Mouse (Mus musculus): ENCODE data around the gene Agbl2. TPM values are rescaled to one million over a fixed set of nuclear protein-coding genes. Genes with fewer than 3 reads are reported as not detected.
"Not testable (repeated sequence)": the region's sequence is repeated elsewhere in the genome, so short reads cannot be mapped to it uniquely, and the experiment has no call there.

The Agbl2 gene
- total RNA-seq, 2 experiments from 2014 or later = 0.64 to 1.5 TPM

DNA sequence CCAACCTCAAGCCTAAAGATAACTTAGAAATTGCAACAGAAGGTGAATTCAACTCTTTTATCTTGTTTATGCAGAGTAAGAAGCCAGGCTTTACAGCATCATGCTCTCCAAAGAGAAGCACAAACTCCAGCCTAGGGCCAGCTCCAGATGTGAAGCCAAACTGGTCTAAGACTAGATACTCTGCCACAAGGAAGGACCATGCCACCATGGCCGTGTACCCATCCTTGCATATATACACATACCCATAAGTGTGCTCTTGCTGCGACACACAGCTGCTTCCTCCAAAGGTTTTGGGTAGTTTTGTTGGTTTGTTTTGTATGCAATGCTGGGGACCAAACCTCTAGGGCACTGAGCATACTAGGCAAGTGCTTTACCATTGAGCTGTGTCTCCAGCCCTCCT, 32.7 kb downstream of the Agbl2 start:
- no peak for DNase-seq (ENCODE audit: low spot score in 2 of 2)

DNA sequence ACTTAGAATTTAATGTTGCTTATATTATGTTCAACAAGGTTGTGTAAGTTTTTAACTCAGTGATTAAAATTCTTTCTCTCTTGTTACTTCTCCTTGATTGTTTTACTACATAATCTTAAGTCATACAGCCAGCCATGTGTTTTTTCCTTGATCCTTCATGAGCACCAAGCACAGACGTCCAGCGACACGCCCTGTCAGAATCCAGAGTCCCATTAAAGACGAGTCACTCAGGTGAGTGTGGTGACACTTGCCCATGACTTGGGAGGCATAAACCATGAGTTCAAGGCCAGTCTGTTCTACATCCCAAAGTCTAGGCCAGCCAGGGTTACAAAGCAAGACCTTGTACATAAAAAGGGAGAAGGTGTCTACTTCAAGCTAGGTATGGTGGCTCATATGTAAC, 33.6 kb downstream of the Agbl2 start:
- no peak for DNase-seq (ENCODE audit: low spot score in 2 of 2)

DNA sequence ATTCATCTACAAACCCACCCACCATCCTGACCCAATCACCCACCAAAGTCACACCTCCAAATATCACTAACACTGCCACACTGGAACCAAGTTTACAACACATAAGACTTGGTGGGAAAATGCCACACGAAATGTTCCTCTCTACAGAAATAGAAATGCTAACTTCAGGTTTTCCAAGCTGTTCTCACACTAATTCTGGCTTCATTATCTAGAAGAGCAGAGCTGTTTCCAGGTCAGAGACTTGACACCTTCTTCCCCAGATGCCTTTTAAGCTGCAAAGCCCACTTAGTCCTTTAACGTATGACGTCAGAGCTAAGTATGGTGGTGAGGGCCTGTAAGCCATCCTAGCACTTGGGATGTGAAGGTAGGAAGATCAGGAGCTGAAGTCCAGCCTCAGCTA, 36.2 kb downstream of the Agbl2 start:
- no peak for DNase-seq (ENCODE audit: low spot score in 2 of 2)

DNA sequence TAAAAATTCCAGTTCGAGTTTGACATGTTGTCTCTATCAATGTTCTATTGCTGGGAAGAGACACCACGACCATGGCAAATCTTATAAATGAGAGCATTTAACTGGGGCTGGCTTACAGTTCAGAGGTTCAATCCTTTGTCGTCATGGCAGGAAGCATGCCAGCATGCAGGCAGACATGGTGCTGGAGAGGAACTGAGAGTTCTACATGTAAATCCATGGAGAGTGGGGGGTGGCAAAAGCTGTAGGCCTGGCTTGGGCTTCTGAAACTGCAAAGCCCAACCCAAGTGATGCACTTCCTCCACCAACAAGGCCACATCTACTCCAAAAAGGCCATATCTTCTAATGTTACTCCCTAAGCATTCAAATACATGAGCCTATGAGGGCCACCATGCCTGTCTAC, 38.4 kb downstream of the Agbl2 start:
- no peak for DNase-seq (ENCODE audit: low spot score in 2 of 2)

DNA sequence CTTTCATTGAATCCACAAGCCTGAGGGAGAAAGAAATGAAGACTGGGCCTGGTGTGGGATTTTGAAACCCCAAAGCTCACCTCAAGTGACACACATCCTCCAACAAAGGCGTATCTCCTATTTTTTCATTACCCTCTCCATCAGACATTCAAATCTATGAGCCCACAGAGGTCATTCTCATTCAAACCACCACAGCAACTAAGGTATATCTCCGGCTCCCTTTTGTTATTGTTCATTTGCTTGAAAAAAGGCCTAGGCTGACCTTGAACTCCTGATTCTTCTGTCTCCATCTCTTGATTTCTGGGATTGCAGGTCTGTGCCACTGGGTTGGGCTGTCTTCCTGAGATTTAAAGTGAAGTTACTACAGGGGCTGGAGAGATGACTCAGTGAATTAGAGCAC, 40.5 kb downstream of the Agbl2 start:
- DNase-seq (ENCODE audit: low spot score in 2 of 2) = no peak

DNA sequence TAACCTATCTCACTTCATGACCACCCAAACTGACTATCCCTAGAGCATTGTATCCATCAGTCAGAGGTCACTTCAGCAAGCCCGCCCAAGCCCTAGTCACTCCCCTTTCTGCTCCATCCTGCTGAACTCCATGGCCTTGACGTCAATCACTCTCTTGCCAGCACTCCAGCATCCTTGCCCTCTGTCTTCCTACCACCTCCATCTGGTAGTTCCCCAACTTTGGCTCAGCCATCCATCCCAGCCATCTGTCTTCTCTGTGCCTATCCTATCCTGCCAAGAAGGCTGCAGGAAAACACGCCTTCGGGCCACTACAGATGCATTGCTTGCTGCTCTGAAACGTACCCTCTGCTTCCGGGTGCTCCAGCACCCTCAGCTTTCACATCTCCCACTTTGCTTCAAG, 41.3 kb downstream of the Agbl2 start:
- DNase-seq (ENCODE audit: low spot score in 2 of 2) = peak; percentile 63 to 81

DNA sequence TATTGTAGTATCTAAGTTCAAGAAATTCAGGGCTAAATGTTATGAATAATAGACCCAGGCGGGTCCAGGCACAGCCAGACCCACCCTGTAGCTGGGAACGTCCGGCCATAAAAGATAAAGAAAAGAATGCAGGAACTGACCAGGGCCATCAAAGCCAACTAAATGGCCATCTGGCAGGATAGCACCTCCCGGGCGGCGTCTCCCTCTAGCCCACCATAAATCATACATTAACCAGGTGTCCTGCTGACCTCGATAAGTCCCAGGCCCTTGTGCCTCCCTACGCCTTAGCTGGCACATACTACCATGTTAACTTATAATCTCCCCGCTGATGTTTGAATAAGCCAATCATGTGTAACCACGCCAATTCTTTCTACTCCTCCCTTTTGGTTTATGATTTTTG, 42.0 kb downstream of the Agbl2 start:
- DNase-seq (ENCODE audit: low spot score in 2 of 2) = not testable (repeated sequence)

DNA sequence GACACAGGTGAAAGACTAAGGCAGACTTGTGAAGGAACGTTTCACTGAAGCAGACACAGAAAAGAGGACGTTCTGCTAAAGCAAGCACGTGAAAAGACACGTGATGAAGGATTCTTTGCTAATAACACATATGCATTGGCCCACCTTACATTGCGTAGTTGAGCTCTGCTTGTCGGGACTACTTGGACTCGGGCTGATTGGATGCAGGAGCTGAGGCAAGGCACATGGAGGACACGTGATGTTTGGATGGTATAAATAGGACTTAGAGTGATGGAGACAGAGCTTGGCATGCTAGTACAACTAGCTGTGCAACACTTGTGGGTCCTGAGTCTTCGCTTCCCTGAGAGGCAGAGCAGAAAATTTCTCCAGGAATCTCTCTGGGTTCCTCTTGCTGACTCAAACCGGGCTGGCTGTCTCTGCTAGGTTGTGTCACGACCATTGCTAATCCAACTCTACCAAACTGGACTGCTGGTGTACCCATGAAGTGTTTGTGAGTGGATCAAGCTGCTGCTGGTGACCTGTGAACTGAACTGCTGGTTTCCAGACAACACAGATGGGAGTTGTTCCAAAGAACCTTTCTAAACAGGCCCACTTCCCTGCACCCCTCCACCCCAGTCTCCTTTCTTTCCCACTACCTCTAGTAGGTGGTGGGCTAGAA, 43.1 kb downstream of the Agbl2 start:
- no peak for DNase-seq (ENCODE audit: low spot score in 2 of 2)

DNA sequence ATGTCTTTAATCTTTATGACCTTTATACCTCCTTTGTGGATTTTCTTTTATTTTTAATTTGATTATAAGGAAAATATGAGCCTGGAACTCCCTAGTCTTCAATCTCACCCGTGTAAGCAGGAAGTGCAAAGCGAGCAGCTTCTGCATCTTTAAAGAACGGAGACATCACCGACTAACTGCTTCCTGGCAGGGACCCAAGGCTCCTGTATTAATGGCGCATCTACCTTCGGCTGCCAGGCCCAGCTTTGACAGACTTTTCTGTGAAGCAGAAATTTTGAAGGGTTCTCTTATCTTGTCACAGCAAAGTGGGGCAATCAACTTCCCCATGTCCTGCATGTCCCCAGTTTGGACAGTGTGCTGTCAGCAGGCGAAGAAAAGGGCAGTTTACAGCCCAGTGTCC, 46.2 kb downstream of the Agbl2 start:
- no peak for DNase-seq (ENCODE audit: low spot score in 2 of 2)

DNA sequence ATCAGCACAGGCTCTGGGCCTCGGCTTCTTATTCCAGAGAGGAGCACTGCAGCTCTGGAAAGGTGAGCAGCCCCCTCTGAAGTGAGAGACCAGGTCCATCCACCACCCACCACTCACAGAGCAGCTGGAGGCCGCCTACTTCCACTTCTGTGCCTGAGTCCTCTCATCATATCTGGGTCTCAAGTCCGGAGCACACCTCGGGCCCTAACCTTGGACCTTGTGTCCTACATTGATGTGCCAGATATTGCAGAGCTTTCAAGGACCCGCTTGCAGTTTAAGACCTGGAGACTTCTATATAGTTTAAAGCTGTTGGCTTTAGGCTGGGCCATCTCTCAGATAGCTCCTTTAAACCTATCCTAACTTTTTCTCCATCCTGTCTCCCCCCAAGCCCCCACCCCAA, 51.0 kb downstream of the Agbl2 start:
- no peak for DNase-seq (ENCODE audit: low spot score in 2 of 2)

DNA sequence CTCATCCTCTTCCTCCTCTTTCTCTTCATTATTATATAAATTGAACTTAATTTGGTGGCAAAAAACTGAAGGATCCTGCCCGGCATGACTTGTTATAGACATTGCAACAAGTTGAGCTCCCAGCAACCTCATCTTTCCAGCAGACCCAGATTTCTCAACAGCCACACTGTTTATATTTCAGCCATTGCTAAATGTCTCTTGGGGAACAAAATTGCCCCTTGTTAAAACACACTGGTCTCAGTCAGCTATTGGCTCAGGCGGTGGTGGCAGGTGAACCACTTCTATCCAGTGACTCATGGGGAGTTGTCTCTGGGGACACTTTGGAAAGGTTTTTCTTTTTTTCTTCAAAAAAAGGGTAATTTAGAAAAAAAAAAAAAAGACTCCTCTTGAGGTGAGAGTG, 56.1 kb downstream of the Agbl2 start:
- no peak for DNase-seq (ENCODE audit: low spot score in 2 of 2)

DNA sequence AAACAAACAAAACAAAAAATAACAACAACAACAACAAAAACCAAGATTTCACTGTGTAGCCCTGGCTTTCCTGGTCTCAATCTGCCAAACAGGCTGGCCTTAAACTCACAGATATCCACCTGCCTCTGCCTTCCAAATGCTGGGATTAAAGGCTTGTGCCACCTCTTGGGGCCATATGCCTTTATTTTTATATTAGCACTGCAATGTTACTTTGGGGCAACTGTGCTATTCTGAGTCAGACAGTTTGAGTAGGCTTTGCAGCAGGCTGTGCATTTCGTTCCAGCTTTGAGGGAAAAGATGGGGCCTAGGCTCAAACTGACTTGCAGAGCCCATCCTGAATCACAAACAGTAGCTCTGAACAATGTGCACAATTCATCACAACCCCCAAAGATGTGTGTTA, 61.1 kb downstream of the Agbl2 start:
- DNase-seq (ENCODE audit: low spot score in 2 of 2) = peak; percentile 56 to 78

DNA sequence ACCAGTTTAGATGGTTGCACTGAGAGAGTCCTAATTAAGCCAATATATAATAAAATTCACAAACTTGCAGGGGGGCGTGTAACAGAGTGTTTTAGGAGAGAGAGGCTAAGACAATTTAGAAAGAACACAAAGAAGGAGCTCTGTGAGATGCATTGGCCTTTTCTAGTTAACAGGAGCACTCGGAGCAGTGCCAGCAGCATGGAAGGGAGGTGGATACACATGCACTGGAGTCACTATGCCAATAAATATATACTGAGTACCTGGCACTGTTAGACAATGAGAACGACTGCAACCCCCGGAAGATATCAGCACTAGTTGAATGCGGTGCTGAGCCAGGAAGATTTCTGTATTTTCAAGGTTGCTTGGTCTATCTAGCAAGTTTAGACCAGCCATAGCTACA, 61.7 kb downstream of the Agbl2 start:
- no peak for DNase-seq (ENCODE audit: low spot score in 2 of 2)

DNA sequence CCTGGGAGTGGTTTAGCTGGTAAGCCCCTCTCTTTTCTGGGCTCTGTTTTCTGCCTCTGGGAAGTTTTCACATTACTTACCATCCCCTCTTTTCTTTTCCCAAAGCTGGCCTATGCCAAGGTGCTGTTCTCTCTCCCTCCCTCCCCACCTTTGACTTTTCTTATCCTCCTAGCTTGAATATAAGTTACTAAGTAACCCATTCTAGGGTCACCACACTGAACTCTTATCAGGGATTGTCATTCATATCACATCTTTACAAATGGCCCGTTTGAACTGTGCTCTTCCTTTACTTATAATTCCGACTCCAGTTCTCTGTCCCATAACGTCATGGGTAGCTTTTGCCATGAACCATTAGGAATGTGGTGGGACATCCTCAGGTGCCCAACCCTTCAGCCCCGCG, 62.7 kb downstream of the Agbl2 start:
- no peak for DNase-seq (ENCODE audit: low spot score in 2 of 2)

DNA sequence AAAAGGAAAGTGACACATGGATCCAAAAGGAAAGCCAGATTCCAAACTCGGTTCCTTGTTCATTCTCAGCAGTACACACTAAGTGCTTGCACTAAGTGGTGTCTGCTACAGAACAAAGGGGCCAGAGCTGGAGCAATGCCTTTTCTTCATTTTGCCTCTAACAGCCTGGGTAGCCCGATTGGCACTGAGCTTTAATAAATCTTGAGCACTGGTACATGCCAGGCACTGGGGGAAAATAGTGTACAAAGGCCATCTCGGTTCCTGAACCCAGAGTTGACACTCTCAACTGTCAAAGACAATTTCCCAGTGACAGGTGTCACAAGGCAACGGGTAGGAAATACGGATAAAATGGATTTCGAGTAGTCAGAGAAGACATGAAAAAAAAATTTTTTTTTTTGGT, 63.6 kb downstream of the Agbl2 start:
- DNase-seq (ENCODE audit: low spot score in 2 of 2) = no peak

DNA sequence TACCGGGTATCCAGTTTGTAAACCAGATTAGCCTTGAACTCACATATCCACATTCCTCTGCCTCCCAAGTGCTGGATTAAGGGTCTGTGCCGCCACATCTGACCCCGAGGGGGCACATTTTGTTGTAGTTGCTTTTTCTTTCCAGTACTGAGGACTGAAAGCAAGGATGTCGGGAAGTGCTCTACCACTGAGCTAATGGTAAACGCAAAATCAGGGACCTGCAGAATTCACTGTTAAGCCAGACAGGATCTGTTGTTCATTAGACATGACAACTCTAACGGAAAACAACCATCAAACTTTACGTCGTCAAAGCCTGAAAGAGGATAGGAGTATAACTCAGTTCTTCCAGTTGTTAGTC, 64.0 kb downstream of the Agbl2 start:
- no peak for DNase-seq (ENCODE audit: low spot score in 2 of 2)

DNA sequence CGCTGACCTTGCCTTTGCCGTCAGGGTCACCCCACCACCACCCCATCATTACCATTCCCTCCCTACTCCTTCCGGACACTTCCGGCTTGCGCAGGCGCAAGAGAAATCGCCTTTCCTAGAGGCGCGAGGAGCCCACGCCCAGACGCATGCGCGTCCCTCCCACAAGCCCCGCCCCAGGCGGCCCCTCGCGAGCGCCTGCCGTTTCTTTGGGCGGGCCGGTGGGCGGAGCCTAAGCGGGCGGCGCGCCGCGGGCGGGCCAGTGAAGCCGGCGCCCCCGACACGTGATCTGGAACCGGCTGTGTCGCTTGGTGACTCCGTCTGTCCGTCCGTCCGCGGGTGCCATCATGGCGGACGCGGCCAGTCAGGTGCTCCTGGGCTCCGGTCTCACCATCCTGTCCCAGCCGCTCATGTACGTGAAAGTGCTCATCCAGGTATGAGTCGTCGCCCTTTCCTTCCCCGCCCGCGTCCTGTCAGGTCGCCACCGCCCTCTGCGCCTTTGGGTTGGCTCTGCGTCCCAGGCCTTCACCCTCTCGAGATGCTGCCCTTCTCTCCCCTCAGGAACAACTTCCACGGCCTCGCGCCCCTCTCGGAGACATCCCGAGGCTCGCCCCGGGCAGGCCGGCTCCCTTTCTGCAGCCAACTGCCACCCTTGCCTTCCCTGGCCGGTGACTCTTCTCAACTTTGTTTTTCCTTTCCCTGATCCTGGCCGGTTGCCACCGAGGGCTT, 64.6 kb downstream of the Agbl2 start, which contains the start of gene Mtch2:
Gene Mtch2 (plus strand): TSS at position 201 of the 726 bp plus-strand sequence.
- DNase-seq (ENCODE audit: low spot score in 2 of 2) = peak; percentile 98

DNA sequence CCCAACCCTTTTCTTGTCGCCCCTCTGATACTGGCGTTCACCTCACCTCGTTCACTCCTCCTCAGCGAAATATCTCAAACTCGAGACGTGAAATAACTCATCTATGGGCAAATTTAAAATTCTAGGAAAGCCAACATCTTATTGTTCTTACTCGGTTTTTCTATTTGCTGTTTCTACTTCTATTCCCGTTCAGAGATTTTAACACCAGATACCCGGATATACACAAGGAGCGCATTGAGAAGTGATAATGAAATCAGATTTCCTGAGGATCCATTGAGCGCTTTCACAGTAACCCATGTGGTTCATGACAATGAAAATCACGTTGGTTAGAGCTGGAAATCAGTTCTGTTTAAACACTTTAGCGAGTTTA, 65.1 kb downstream of the Agbl2 start:
- peak in 1 of 2 experiments; percentile 31 for DNase-seq (ENCODE audit: low spot score in 2 of 2)

DNA sequence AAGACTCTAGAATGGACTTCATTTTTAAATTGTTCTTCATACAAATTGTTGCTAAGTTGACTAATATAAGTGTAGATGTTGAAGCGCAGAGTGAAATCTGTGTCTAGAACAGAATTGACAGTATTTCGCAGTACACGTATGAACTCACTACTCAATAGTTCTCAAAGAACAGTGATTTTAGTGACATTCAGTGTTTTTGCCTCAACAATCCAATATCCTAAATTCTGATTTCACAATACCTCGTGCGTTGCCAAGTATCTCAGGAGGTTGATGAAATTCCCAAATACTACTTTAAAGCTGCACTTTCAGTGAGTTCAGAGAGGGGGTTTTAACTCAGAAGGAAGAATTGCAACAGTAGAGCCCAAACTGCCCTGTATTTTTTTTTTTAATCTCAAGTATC, 65.8 kb downstream of the Agbl2 start:
- DNase-seq (ENCODE audit: low spot score in 2 of 2) = no peak

DNA sequence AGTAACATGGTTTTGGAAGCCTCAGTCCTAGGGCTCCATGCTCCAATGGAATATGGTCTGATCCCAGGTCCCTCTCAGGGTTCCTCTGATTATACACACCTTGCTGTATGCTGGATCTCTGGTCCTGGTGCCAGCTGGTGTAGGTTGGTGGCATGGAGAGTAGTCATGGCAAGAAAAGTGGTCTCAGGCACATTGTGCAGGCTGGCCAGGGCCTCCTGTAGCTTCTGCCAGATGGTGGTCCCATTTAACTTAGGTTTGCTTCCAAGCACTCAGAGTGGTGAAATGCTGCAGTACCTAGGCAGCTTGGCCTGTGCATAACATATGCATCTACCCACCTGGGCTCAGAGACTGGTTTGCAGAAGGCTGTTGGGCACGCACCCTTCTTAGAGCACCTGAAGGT, 67.9 kb downstream of the Agbl2 start:
- DNase-seq (ENCODE audit: low spot score in 2 of 2) = no peak

DNA sequence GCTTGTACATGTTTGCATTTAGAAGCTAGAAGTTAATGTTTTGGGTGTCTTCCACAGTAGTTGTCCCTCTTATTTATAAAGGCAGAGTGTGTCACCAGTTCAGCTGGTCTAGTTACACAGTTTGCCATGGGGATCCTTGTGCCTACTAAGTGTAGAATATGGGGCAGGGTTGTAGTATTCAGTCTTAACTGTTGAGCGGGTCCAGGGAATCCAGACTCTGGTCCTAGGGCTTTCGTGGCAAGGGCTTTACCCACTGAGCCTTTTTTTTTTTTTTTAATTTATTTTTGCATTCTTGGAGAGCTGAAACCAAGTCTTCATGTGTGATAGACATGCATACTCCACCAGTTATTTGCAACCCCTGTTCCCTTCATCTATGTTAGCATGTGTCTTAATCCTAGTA, 79.0 kb downstream of the Agbl2 start:
- no peak for DNase-seq (ENCODE audit: low spot score in 2 of 2)

DNA sequence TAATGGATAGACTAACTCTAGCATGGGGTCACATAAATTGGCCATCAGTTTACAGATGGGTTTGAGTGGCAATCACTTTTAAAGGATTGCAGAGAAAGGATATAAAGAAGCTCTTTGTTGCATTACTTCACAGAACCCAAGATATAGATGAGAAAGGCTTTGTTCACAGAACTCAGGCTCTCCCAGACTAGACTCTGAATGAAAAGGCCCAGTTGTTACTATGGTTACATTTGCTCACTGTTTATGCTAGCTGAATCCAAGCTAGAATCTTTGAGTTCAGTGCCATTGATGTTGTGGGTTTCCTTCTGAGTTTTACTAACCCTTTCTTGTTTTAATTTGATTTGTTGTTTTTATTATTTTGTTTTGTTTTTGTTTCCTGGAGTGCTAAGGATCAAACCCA, 81.7 kb downstream of the Agbl2 start:
- no peak for DNase-seq (ENCODE audit: low spot score in 2 of 2)

DNA sequence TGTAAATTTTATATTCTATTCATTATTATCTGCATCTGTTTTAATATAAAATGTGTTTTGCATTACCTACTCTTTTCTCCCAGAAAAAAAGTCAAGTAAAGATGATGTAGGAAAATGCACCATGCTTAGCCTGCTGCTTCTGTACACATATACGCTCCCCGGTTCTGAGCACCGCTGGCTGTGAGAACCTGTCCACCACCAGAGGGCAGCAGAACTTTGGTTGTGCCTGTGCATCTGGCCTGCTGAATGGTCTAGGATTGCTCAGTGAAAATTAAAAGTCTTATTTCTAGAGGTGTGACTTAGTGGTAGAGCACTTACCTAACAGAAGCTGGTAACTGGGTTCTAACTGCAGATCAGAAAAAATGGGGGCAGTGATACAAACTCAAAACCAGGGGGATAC, 84.0 kb downstream of the Agbl2 start:
- peak; percentile 81 to 93 for DNase-seq (ENCODE audit: low spot score in 2 of 2)
